Mouse (Mus musculus) layer of hippocampus, adult 8-10 months (tissue): Measurements from ENCODE around the gene Ms4a4c. TPM values are rescaled to one million over a fixed set of nuclear protein-coding genes. Genes with fewer than 3 reads are reported as not detected.
"Not testable (repeated sequence)": the region's sequence is repeated elsewhere in the genome, so short reads cannot be mapped to it uniquely, and the experiment has no call there.

ENCODE experiments used
- DNase-seq, 2 experiments: peaks; one replicate each; pipeline ENCODE4 v3.0.0; 2022; ENCODE audit warnings: low spot score in 2 of 2
- total RNA-seq, 4 experiments: library from RNA; stranded (reverse); gene quantifications; 2 replicates each; pipeline ENCODE4 v1.2.4; 2022

Ms4a4c gene
- total RNA-seq, 4 experiments from 2014 or later, result 0.82 TPM; not detected in 3

DNA sequence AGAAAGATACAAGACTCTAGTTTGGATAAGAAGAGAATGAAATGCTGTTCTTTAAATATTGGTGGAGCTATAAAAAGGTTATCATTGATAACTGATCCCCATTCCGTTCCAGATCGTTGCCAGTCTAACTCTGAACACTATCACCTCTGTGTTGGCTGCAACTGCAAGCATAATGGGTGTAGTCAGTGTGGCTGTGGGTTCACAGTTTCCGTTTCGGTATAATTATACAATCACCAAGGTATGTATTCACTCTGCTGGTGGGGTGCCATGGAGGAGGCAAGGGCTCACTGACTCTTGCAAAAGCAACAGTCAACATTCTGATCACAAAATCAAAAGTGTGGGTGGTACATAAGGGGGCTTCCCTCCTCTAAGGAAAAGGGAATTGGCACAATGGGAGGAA is 54.5 kb downstream of the Ms4a4c start:
- not testable (repeated sequence) for DNase-seq

DNA sequence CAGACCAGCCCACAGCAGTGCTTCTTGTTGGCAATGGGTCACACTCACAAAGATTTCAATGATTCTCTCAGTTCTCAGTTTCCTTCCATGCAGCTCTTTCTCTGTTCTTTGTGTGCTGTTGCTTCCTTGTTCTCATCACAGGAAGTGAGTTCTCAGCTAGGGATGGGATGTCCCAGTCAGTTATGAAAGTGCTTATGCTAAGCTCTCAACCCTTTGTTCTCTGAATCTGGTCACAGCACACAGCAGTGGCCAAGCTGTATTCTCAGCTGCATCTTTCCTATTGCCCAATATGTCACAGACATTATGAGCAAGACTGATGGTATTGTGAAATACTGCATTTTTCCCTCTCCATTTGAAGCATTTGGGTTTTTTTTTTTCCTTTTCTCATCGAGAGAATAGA is 60.2 kb downstream of the Ms4a4c start:
- not testable (repeated sequence) for DNase-seq

DNA sequence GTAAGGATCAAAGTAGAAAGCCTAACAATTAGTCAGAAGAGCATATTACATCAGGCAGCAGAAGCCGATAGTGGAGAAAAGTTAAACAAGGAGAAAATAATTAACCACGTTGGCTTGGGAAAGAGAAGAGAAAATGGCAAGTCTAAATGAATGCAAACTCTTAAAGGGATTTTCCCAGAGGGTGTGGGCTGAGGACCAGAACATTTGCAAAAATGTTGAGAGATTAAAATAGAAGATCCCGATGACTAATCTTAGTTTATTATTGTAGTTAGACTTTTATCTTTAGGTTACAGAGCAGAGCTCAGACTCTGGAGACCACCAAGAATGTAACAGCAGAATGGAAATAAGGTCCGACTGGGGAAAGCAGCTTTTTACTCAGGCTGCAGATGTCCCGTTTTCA is 61.9 kb downstream of the Ms4a4c start:
- DNase-seq, result no peak

DNA sequence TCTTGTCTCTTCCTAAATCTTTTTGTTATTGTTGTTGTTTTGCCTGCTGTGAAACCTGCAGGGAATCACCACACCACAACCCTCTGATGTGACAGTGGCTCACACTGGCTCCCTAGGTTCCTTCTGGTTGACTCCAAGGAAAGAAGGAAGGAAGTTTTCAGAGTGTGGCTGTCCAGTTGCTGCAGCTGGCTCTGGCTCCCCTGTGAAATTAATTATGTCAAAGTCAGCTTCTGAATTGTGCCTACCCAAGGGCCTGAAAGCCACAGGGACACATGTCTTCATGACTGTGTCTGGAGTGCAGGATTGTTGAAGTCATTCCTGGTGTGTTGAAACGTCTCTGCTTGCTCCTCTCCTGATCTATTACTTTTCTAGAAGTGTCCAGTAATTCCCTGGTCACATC is 63.8 kb downstream of the Ms4a4c start:
- DNase-seq, result not testable (repeated sequence)

DNA sequence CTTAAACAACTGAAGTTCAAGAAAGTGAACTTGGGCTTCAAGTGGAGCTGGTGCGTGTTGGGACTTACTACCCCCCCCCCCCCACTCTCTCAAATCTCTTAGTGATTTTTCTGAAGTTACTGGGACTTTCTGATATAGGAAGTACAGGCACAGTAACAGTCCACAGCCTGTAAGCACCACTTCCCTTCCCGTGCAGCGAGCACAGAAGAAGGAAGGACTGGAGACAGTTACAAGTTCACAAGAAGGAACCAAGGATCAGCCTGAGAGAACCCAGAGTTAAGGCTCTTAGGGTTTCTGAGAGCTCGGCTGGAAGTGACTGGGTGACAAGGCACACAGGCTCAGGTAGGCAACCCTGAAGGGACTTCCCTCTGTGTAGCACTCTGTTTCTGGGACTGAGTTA is 64.6 kb downstream of the Ms4a4c start, which contains the start of gene Ms4a6c:
TSS of gene Ms4a6c (plus strand) at position 152 of the 400 bp plus-strand sequence.
- not testable (repeated sequence) for DNase-seq

Other genes with a start within 250 kb of the Ms4a4c start
- not detected for gene 1700025F22Rik, start 239.4 kb upstream of the Ms4a4c start, total RNA-seq
- gene Ms4a13, start 208.0 kb upstream of the Ms4a4c start, total RNA-seq, result not detected
- not detected for gene Ms4a12, start 172.3 kb upstream of the Ms4a4c start, total RNA-seq
- gene Ms4a1, start 138.5 kb upstream of the Ms4a4c start, total RNA-seq, result under 1 TPM in 1 of 4 experiments, not detected in 3; 0.09 TPM
- not detected for gene Ms4a5, start 120.9 kb upstream of the Ms4a4c start, total RNA-seq
- gene Ms4a14, start 90.3 kb upstream of the Ms4a4c start, total RNA-seq, result under 1 TPM in 1 of 4 experiments, not detected in 3; 0.10 TPM
- under 1 TPM in 2 of 4 experiments, not detected in 2; 0.18 to 0.50 TPM for gene Ms4a7, start 68.6 kb upstream of the Ms4a4c start, total RNA-seq
- gene Ms4a4a, start 29.2 kb upstream of the Ms4a4c start, total RNA-seq, result 1 to 10 TPM in 1 of 4 experiments, under 1 TPM in 3; 0.47 to 1.1 (median 0.67) TPM
- under 1 TPM in 1 of 4 experiments, not detected in 3; 0.66 TPM for gene Ms4a4b, start 38.8 kb downstream of the Ms4a4c start, total RNA-seq
- 1 to 10 TPM in 3 of 4 experiments, under 1 TPM in 1; 0.76 to 5.8 (median 2.8) TPM for gene Ms4a6c, start 64.6 kb downstream of the Ms4a4c start, total RNA-seq
- gene Gm8369, start 81.2 kb downstream of the Ms4a4c start, total RNA-seq, result under 1 TPM; 0.21 to 0.72 (median 0.54) TPM
- gene Ms4a6b, start 111.7 kb downstream of the Ms4a4c start, total RNA-seq, result 1 to 10 TPM in 3 of 4 experiments, under 1 TPM in 1; 0.94 to 3.3 (median 2.2) TPM
- gene Ms4a4d, start 132.0 kb downstream of the Ms4a4c start, total RNA-seq, result not detected
- 1 to 10 TPM; 1.7 to 4.7 (median 2.7) TPM for gene Ms4a6d, start 200.1 kb downstream of the Ms4a4c start, total RNA-seq
- gene Ms4a2, start 218.9 kb downstream of the Ms4a4c start, total RNA-seq, result not detected
- under 1 TPM in 1 of 4 experiments, not detected in 3; 0.40 TPM for gene Ms4a3, start 236.1 kb downstream of the Ms4a4c start, total RNA-seq